Mouse (Mus musculus) E14TG2a.4 (cell line): ENCODE measurements around the gene Tmem234.

Source experiments
- H3K27me3 ChIP-seq: 2 replicates; pipeline ENCODE4 v1.6.1; 2014; ENCODE audit warnings: low read length, control low read depth; ENCODE audit not compliant: insufficient read depth
- H3K36me3 ChIP-seq: 2 replicates; pipeline ENCODE4 v1.6.1; 2014; ENCODE audit warnings: low read length, control low read depth; ENCODE audit not compliant: insufficient read depth
- H3K4me1 ChIP-seq: replicated peaks from 2 replicates; pipeline ENCODE4 v1.6.1; 2014; ENCODE audit warnings: low read depth, low read length, control low read depth
- H3K4me3 ChIP-seq: replicated peaks from 2 replicates; pipeline ENCODE4 v1.5.1; 2014; ENCODE audit warnings: mild to moderate bottlenecking, low read length
- H3K9me3 ChIP-seq: 2 replicates; pipeline ENCODE4 v1.6.1; 2014; ENCODE audit warnings: low read length, control low read depth
- CTCF ChIP-seq: conservative IDR thresholded peaks from 2 replicates; pipeline ENCODE4 v1.5.1; 2014; ENCODE audit warnings: low read length
- NANOG ChIP-seq: IDR thresholded peaks from 2 replicates; pipeline ENCODE4 v1.6.1; 2014; ENCODE audit warnings: borderline replicate concordance, low read length, mixed read lengths
- POU5F1 ChIP-seq: IDR thresholded peaks from 2 replicates; pipeline ENCODE4 v1.6.1; 2014; ENCODE audit warnings: low read length, borderline replicate concordance

Tmem234 gene

DNA sequence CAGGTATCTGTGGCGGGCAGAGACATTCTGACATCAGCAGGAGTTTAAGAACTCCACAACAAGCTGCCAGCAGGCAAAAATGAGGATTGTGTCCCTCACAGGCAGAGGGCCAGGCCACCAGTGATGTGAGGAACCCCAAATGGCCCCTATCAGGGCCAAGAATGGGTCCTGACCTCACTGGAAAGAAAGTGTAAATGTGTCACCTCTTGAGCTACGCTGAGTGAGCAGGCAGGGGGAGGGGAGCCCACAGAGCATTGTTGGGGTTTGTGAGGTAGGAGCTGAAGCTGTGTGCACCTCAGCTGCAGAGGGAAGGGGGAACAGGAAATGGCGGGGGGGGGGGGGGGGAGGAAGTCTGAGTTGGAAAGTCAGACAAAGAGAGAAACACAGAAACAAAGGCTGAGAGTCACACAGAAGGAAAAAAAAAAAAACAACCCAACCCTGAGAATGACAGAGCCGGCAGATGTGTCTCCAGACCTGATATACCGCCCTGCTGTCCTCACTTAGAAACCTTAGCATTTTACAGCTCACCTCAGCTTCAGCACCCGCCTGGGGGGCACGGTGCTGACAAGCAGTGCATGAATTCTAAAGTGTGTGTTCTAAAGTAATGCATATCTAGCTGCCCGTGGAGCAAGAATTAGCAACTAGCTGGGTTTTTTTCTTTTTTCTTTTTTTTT is 25.2 kb upstream of the Tmem234 start:
- TF ChIP-seq CTCF (no peak), POU5F1 (no peak), NANOG (no peak)
- peaks cover 55% of the 10 kb centered on the region for H3K4me1 ChIP-seq
- H3K9me3 ChIP-seq: no peaks in the 10 kb centered on the region
- H3K4me3 ChIP-seq: no peak overlapping the region
- H3K27me3 ChIP-seq: peaks cover 13% of the 10 kb centered on the region; the same call in 1 of the 2 replicates
- H3K36me3 ChIP-seq: no peaks in the 10 kb centered on the region

DNA sequence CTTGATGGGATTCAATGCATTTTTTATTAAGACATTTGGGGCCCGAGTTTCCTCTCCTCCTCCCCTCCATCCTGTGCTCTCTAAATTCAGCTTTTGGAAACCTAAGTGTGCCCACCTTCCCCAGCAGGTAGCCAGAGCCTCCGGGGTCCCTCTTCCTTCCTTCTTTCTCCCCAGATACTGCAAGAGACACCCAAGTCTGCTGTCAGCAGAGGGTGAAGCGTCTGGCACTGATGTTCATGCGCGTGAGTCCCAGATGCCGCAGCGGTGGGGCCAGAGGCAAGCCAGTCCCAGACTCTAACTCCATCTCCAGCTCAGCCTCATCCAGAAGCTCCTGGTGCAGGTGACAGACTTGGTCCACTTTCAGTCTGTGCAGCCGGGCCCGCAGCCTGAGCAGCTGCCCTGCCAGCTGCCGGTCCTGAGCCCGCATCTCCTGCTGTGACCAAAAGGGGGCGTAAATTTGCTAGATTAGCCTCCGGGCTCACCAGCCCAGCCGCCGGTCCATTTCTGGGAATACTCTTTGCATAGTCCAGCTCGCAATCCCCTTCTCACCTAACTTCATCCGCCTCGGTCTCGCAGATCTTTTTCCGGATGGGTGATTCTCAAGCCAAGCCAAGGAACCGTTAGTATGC is 23.5 kb upstream of the Tmem234 start:
- H3K4me3 ChIP-seq: peak overlapping the region; percentile 24; the same call in 1 of the 2 replicates
- H3K36me3 ChIP-seq: no peaks in the 10 kb centered on the region
- H3K27me3 ChIP-seq: peaks cover 13% of the 10 kb centered on the region; the same call in 1 of the 2 replicates
- TF ChIP-seq CTCF: peak; percentile 52
- no peak for TF ChIP-seq POU5F1
- H3K9me3 ChIP-seq: no peaks in the 10 kb centered on the region
- H3K4me1 ChIP-seq: peaks cover 52% of the 10 kb centered on the region

DNA sequence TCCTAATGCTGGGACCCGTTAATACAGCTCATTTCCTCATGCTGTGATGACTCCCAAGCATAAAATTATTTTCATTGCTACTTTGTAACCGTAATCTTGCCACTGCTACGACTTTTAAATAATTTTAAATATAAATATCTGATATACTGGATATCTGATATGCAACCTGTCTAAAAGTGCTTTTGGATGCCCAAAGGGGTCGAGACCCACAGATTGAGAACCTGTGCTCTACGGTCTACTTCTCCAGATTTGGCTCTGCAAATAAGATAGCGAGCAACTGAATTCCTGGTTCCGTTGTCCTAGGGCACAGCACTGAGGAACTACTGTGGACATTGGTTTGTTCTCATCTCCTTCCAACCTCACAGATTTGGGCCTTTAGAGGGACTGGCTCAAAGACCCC is 22.8 kb upstream of the Tmem234 start:
- Histone ChIP-seq H3K4me1 (peaks cover 48% of the 10 kb centered on the region), H3K27me3 (peaks cover 13% of the 10 kb centered on the region; the same call in 1 of the 2 replicates), H3K9me3 (no peaks in the 10 kb centered on the region), H3K4me3 (no peak overlapping the region), H3K36me3 (no peaks in the 10 kb centered on the region)
- TF ChIP-seq POU5F1 (no peak), NANOG (no peak), CTCF (no peak)

DNA sequence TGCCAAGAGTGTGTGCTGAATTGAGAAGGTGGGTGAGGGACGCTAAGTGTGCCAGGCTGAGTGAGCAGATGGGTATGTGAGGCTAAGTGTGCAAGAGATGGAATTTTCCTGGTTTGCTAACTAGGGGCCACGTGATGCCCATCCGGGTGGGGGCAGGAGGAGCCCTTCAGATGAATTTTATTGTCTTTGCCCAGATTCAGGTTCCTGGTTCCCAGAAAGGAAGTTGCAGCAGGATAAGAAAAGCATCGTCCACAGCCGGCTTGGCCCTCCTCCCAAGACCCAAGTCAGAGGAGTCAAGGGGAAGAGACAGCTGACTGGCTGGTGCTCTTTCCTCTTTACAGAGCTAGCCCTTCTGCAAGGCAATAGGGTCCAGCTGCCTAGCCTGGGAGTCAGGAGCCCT is 22.0 kb upstream of the Tmem234 start, which contains the start of gene Fam167b:
TSS of gene Fam167b (minus strand) at position 84 of the 400 bp plus-strand sequence.
- peaks cover 45% of the 10 kb centered on the region for H3K4me1 ChIP-seq
- 0 out of 2 replicates have a peak, but pooled peaks cover 8% of the 10 kb centered on the region for H3K27me3 ChIP-seq
- H3K36me3 ChIP-seq: no peaks in the 10 kb centered on the region
- TF ChIP-seq NANOG (no peak), CTCF (no peak), POU5F1 (no peak)
- no peaks in the 10 kb centered on the region for H3K9me3 ChIP-seq
- no peak within 1 kb of the TSS for H3K4me3 ChIP-seq

DNA sequence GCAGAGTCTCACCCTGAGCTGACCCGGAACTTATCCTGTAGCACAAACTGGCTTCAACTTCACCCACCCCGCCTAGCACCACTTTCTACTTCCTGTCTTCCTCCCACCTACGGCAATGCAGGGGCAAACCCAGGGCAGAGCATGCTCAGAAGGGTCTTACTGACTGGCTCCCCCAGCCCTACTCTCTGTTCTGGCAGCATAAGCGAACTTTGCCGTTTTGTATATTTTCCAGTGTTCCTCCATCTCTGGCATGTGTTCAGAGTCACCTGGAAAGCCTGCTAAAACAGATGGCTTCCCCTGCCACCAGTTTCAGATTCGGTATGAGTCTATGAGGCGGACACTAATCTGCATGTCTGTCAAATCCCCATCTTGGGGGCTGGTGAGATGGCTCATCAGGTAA is 20.1 kb upstream of the Tmem234 start:
- TF ChIP-seq POU5F1 (no peak), NANOG (no peak), CTCF (no peak)
- H3K4me1 ChIP-seq: peaks cover 49% of the 10 kb centered on the region
- H3K4me3 ChIP-seq: no peak overlapping the region
- 0 out of 2 replicates have a peak, but pooled peaks cover 2% of the 10 kb centered on the region for H3K27me3 ChIP-seq
- H3K36me3 ChIP-seq: no peaks in the 10 kb centered on the region
- H3K9me3 ChIP-seq: no peaks in the 10 kb centered on the region

DNA sequence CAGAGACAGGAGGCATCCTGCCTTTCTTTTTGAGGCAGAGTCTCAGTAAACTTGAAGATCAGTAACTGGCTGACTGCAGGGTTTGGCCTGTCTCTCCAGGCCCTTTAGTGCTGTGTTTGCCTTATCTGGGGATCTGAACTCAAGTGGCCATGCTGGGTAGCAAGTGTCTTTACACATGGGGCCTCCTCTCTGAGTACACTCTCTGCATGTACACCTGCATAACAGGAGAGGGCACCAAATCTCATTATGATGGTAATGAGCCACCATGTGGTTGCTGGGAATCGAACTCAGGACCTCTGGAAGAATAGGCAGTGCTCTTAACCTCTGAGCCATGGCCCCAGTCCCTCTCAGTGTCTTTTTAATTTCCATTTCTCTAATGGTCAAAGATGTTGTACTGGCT is 18.2 kb upstream of the Tmem234 start:
- H3K36me3 ChIP-seq: no peaks in the 10 kb centered on the region
- TF ChIP-seq NANOG (no peak), CTCF (peak; percentile 33), POU5F1 (no peak)
- no peak overlapping the region for H3K4me3 ChIP-seq
- no peaks in the 10 kb centered on the region for H3K27me3 ChIP-seq
- peaks cover 38% of the 10 kb centered on the region for H3K4me1 ChIP-seq
- H3K9me3 ChIP-seq: no peaks in the 10 kb centered on the region

DNA sequence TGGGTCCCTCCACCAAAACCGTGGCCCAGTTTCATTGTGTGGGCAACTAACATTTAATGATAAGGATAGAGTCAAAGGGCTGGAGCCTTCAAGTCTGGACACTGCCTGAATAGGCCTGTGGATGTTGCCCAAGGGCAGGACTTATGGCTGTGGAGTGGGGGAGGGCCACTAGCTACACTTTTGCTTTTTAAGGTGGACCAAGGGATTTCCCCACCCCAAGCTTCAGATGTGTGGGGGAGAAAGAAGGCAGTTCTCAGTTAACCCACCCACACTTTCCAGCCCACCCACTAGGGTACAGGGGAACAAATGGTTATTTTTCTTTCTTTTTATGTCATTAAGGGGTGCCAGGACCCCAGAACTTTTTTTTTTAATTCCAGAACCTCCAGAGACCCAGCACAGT is 16.1 kb upstream of the Tmem234 start:
- TF ChIP-seq POU5F1 (no peak), NANOG (no peak), CTCF (no peak)
- Histone ChIP-seq H3K9me3 (no peaks in the 10 kb centered on the region), H3K27me3 (no peaks in the 10 kb centered on the region), H3K36me3 (no peaks in the 10 kb centered on the region), H3K4me1 (peaks cover 30% of the 10 kb centered on the region), H3K4me3 (peak overlapping the region; percentile 62)

DNA sequence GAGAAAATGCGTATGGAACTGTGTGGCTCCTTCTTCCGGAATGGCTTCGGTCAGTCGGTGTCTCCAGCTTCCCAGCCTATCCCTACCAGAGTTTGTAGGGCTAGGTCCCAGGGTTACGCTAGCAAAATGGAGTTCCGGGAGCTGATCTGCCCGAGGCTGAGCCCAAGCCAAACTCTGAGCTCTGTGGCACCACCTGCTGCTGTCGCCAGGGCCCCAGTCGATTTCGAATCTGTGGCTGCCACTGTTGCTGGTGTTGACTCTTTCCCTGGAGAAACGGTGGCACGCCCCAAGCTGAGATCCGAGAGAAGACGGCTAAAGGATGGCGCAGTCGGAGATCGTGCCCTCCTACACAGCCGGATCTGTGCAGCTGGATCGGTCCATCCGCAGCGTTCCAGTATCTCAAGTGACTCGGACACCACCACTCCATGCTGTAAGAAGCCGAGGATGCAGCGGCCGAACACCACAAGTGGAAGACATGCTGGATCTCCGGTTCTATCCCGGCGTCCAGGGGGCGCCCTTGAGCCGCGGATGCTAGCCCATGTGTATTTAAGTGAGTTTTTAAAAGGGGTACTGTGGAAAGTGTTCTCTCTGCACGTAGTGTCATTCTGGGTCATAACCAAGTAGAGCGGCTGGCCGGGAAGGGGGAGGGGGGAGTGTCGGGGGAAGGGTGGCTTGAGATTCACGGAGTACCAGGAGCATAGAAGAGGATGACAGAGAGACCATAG is 15.4 kb upstream of the Tmem234 start:
- peaks cover 26% of the 10 kb centered on the region for H3K4me1 ChIP-seq
- H3K27me3 ChIP-seq: no peaks in the 10 kb centered on the region
- TF ChIP-seq CTCF: peak; percentile 44
- no peak for TF ChIP-seq NANOG
- TF ChIP-seq POU5F1: no peak
- H3K4me3 ChIP-seq: peak overlapping the region; percentile 62
- H3K9me3 ChIP-seq: no peaks in the 10 kb centered on the region
- peaks cover 1% of the 10 kb centered on the region; the same call in 1 of the 2 replicates for H3K36me3 ChIP-seq
